Mouse (Mus musculus) right cerebral cortex, postnatal 25 days (tissue): ENCODE data around the gene Iqch.

ENCODE experiments used
- DNase-seq: peaks from one replicate; pipeline ENCODE4 v3.0.0; 2022

Gene Iqch

DNA sequence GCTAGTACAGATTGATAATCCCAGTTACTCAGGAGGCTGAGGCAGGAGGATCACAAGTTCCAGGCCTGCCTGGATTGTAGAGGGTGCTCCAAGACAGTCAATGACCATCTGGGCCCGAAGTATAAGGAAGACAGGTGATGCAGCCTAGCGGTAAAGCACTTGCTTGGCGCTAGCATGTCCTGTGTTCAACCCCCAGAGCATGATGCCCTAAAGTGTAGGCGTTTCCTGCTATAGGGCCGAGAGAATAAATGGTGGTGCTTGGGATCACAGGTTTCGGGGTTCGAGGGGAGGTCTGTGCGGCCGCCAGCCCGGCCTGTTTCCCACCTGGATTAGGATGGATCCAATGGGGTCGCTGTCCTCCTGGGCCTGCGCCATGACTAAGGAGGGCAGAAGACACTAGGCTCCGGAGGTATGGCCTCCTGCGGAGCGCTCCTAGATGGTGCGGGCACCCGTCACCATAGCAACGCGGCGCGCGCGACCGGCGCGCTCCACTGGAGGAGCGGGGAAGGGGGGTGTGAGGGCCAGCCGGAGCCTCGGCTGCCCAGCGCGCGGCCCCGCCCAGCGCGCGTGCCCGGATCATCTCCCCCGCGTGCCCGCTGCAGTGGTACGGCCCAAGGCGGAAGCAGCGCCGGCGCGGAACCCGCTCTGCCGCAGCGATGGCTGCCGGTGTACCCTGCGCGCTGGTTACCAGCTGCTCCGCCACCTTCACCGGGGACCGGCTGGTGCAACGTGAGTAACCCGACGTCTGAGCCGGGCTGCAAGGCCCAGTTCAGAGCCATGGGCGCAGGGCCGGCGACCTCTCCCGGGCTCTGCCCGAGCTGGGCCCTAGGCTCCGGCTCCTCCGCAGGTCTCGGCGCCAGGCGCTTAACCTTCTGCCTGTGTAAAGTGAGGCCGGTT is at the start of gene Iqch, which contains the start of gene Aagab:
TSS of gene Iqch (minus strand) at position 451 of the 897 bp plus-strand sequence.
TSS of gene Aagab (plus strand) at position 618 of the 897 bp plus-strand sequence.
- peak; percentile 98 for DNase-seq

GRCm38 (mm10) chr9:63651594-63651993 is 49.3 kb upstream of the Iqch start:
- no peak for DNase-seq

- no peak for DNase-seq
These were observed 48.6 kb upstream of the Iqch start for GRCm38 (mm10) chr9:63650905-63651304.

DNA sequence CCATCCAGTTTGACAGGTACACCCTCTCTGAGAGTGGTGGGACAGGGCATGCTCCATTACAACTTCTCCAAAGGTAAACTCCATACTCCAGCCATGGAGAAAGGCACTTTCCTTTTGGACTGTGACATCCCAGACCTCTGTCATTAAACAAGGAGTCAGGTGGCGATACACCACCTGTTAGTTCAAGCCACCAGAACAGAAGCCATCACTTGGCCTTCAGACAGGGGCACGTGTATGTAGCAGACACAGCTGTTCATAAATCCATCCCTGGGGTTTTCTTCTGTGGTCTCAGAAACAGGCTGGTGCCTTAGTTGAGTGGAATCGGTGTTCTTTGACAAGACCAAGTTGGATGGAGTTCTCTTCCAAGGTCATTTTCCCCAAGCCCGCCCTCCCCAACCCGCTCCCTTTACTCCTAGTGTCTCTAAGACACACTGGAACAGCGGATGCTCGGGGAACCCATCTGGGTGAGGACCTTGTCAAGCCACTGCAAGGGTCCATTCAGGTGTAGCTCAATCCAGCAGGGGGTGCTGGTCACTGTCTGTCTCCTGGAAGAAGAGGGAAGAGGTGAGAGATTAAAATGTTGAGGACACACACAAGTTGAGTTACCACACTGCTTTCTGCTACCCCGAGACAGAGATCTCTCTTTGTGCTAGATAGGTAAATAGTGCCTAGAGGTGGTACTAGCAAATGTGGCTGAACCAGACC is 47.7 kb upstream of the Iqch start:
- no peak for DNase-seq

GRCm38 (mm10) chr9:63648520-63648918 is 46.2 kb upstream of the Iqch start:
- no peak for DNase-seq

GRCm38 (mm10) chr9:63647581-63648519 is 45.6 kb upstream of the Iqch start:
- DNase-seq = no peak

- no peak for DNase-seq
These were observed 42.8 kb upstream of the Iqch start for GRCm38 (mm10) chr9:63645084-63645483.

- DNase-seq = no peak
These were observed 41.7 kb upstream of the Iqch start for GRCm38 (mm10) chr9:63644011-63644410.

- DNase-seq = no peak
These were observed 39.8 kb upstream of the Iqch start for GRCm38 (mm10) chr9:63641983-63642646.

- no peak for DNase-seq
These were observed 33.8 kb upstream of the Iqch start for GRCm38 (mm10) chr9:63636113-63636512.

- DNase-seq = no peak
These were observed 31.0 kb upstream of the Iqch start for GRCm38 (mm10) chr9:63633334-63633733.

GRCm38 (mm10) chr9:63632924-63633323 is 30.6 kb upstream of the Iqch start:
- peak; percentile 66 for DNase-seq

- DNase-seq = no peak
These were observed 29.8 kb upstream of the Iqch start for GRCm38 (mm10) chr9:63632045-63632444.

DNA sequence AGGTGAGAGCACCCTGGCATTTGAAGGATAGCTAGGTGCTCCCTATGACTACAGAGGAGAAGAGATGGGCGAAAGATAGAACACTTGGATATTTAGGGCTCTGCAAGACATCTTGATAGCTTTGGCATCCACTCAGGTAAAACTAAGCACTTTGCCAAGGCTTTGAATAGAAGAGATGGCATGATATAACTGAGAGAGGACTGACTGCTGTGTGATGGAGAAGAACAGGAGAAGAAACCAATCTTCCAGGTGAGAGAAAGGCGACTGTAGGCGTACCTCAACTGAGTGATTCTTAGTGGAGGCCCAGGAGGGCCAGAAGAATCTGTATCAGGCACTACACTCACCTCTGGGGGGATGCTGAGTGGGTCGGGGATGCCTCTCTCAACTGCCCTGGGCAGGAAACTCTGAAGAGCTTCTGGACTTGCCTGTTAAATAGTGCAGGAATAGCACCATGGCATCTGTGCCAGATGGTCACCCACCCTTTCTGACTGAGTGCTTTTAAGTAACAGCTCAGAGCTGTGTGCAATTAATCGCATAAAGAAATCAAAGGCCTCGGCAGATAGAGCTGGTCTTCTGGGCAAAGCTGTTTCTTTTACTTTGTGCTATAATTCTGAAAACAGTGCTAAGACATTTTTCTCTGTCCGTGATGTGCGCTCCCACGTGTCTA is 22.9 kb upstream of the Iqch start:
- DNase-seq = no peak

GRCm38 (mm10) chr9:63623895-63624569 is 21.7 kb upstream of the Iqch start:
- DNase-seq = no peak

DNA sequence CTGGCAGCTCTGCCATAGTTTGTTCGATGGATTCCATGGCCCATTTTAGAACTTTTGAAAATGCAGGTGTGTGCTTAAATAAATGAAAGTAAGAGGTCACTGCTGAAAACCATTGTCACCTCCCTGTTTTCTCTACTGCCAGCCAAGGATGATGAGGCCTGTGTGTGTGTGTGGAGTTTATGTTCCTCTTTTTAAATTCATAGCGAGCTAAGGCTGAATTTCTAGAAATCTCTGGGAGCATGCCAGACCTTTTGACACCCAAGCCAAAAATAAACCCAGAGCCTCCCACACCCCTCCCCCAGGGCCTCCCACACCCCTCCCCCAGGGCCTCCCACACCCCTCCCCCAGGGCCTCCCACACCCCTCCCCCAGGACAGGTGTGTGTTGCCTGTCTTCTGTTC is 15.7 kb upstream of the Iqch start:
- no peak for DNase-seq

DNA sequence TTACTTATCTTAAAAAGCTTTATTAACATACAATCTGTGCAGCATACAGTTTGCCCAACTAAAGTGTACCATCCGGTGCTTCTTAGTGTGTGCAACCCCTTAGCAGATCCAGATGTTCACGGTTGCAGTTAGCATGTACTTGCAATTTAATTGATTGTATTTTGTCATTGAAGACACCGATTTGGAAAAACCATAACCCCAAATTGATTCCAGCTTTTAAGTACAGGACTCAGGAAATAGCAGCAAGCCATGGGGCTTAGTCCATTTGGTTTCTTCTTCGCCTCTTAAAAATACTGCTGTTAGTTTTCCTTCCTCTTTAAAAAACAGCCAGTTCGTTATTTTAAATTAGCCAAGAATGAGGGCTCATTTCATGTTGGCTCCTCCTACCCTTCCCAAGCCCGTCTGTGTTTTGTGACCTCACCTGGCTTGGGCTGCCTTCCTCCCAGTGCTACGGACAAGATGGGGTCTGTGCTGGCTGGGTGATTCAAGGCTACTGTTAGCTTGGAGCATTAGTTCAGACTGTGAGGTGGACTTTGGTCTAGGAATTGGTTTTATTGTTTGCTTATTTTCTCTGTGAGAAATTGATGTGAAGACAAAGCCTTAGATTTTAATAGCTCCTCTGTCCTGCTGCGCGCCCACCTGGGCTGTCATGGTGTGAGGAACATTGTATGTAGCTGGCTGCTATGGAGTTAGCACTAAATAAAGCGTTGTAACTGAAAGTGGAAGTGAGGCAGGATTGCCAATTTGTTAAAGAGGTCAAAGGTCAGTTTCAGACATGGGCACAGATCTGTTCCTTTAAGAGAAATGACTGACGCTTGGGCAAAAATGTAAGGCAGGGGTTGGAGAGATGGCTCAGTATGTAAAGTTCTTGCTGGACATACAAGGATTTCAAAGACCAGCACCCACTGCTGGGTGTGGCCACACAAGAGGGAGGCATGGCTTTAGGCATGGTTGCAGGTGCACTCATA is 12.0 kb upstream of the Iqch start:
- no peak for DNase-seq

DNA sequence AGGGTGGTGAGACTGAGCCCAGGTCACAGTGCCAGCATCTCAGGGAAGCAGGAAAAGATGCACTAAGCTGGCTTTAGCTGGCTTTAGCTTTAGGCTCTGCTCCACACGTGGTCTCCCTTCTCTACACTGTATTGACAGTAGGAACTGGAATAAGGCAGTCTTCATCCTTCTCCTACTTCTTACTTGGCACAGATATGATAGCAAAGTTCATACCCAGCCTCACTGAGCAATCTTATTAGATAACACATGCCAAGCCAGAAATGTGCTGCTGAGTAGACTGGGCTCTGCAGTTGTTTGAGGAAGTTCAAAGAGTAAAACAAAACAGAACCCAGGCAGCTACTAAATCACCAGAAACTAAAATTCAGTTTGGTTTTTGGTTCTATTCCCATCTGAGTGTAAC is 11.3 kb upstream of the Iqch start:
- no peak for DNase-seq

- DNase-seq = no peak
These were observed 10.5 kb upstream of the Iqch start for GRCm38 (mm10) chr9:63612565-63613515.
